Mouse (Mus musculus) adrenal gland (tissue): Measurements from ENCODE around the gene Tbx19.

Experiments used
- intact Hi-C: fragments of 180-260 bp; cut with DNase I; formaldehyde crosslinking; loops from one replicate; pipeline ENCODE4 v1.15.1; 2025

Gene Tbx19

GRCm38 (mm10) chr1:165119011-165119726 is 41.4 kb downstream of the Tbx19 start:
- intact Hi-C loops, result no loop called here

DNA sequence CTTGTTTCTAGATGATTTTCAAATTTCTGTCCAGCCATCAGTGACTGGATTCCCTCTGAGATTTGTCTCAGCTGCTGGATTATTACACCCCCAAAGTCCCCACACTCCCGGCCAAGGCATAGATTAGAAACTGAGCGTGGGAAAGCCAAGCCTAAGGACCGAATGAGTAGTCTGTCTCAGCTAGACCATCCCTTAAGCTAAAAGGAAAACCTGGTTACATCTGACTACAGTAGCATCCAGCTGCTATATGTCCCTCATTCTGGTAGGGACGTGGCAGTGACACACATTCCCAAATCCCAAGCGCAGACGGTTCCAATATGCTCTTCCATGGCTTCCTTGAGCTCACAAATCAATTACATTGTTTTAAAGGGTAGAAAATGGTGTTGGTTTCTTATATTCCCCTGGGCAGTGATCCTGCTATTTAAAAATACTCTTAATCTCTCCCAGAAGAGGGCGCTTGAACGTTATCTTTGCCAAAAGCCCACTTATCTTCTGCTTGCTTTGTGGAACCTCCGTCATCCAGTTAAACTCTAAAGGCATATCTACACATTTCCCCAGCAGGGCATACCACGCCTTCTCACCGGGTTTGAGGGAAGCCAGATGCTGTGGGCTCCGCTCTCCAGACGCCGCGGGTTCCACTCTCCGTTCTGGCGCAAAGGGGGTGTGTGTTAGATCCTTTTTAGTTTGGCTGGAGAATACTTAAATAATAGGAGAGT is 46.0 kb downstream of the Tbx19 start:
- intact Hi-C loops, result no loop called here

- intact Hi-C loops, result no loop called here
These were observed 46.9 kb downstream of the Tbx19 start for GRCm38 (mm10) chr1:165113700-165114099.

DNA sequence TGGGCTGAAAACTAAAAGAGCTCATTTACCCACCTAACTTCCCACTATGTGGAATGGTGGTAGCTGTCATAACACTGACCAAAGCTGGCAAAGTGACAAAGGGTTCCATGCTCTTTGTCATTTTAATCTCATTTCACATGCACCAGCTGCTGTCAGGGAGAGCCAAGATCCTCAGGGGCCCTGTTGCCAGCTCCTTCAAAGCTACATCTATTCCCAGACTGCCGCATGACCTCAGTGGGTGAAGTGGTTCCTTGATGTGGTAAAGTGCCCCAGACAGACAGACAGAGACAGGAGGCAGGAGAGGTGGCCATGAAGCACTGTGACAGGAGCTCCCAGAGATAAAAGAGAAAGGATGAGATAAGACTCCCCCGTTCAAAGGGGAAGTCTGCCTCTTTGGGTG is 49.9 kb downstream of the Tbx19 start:
- intact Hi-C loops, result no loop called here

- intact Hi-C loops, result no loop called here
These were observed 51.4 kb downstream of the Tbx19 start for GRCm38 (mm10) chr1:165109135-165109534.

- intact Hi-C loops, result no loop called here
These were observed 52.1 kb downstream of the Tbx19 start for GRCm38 (mm10) chr1:165108477-165108876.

GRCm38 (mm10) chr1:165106011-165106385 is 54.6 kb downstream of the Tbx19 start:
- intact Hi-C loops, result no loop called here

GRCm38 (mm10) chr1:165105270-165106010 is 55.1 kb downstream of the Tbx19 start:
- intact Hi-C loops, result no loop called here

DNA sequence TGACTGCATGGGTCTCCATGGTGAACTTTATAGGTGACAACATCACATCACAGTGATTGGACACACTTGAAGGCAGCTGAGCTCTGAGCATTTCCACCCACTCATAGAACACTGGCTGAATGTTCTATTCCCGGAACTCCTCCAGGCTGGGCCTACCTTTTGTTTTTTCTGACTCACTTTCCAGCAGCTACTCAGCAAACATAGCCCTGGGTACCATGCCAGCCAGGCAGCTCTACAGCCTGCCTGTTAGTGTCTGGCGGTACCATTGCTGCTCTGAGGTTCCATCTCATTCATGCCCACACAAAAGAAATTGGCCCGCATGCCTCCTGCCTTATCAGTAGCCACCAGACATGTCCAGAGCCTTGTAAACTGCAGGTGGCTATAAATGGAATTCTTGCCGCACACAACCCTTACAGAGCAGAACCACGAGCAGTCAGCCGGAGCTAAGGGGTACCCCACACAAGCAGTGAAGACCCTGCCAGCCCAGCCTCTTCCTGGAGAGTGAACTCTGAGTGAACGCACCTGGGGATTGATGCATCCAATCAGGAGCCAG is 55.8 kb downstream of the Tbx19 start:
- intact Hi-C loops, result no loop called here

GRCm38 (mm10) chr1:165099569-165099968 is 61.0 kb downstream of the Tbx19 start:
- intact Hi-C loops, result no loop called here

DNA sequence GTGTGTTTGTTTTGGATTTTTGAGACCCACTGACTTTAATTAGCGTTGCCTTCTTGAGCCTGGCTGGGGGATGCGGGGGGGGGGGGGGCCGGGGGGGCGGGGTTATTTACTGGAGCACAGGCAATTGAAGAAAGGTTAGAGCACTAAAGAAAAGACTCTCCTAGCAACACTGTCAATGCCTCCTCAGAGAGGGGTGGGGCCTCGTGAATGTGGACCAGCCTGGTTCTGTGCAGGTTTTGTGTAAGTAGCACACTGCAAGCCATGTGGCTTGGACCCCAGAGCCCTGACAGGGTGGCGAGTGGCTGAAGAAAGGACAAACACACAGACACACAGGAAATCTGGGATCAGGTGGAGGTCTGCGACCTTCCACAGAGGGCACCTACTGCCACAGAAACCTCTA is 65.7 kb downstream of the Tbx19 start:
- intact Hi-C loops, result no loop called here

- intact Hi-C loops, result no loop called here
These were observed 68.9 kb downstream of the Tbx19 start for GRCm38 (mm10) chr1:165091721-165092120.

DNA sequence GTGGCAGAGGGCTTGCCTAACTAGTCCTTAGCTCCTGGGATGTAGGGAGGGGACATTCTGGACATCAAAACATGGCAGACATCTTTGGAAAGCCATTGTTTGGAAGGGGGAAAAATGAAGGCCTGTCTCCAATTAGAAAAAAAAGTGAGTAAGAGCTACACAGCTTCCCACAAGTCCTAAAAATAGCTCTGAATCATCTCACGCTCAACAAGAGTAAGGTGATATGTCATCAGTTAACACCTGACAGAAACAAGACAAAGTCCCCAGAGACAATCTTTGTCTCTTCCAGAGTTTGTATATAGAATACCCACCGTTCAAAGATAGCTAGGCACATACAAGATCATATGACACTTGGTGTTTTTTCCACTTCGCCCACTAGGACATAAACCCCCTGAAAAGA is 71.0 kb downstream of the Tbx19 start:
- intact Hi-C loops, result no loop called here
